Mouse (Mus musculus) MEL (cell line): ENCODE measurements around the gene Ddx25.

Source experiments
- CHD1 ChIP-seq: IDR thresholded peaks from 2 replicates; pipeline ENCODE4 v1.6.1; 2012; ENCODE audit warnings: low read depth, mild to moderate bottlenecking, inconsistent platforms, low read length, improper control_type of control experiment
- CTCF ChIP-seq, 3 experiments: IDR thresholded peaks in 2 of 3; conservative IDR thresholded peaks in 1 of 3; 2 replicates each; pipeline ENCODE4 v1.5.1; 2011 to 2012; ENCODE audit warnings: low read length in 3 of 3, low read depth in 2 of 3, mild to moderate bottlenecking in 2 of 3, improper control_type of control experiment in 1 of 3, inconsistent platforms in 1 of 3, mixed read lengths in 1 of 3, moderate library complexity in 1 of 3; ENCODE audit not compliant: control insufficient read depth in 1 of 3, insufficient read depth in 1 of 3, poor library complexity in 1 of 3, severe bottlenecking in 1 of 3
- TAL1 ChIP-seq: IDR thresholded peaks from 2 replicates; pipeline ENCODE4 v1.6.1; 2012; ENCODE audit warnings: mild to moderate bottlenecking, inconsistent platforms, low read length, moderate library complexity, mixed read lengths

DNA sequence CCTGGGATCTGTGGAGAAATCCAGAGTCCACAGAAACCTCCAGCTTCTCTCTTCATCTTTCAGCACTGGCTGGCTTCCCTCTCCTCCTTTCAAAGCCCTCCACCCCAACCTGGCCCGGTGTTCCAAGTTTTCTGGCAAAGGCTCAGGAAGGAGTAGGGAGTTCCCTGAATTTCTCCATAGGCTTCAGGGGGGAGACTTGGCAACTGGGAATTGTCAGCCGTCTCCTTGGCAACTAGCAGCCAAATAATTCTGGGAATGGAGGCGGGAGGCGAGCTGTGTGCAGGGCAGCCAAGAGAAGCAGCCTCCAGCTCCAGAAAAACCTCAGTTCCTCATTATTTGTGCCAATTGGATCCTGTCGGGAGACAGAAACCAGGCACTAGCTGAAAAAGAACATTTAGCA, 34.8 kb downstream of the Ddx25 start:
- no peak for TF ChIP-seq CTCF (IDR thresholded peaks at IDR 0.05 in 2 of 3, conservative IDR thresholded peaks at IDR 0.05 in 1 of 3; ENCODE audit: control insufficient read depth in 1 of 3, insufficient read depth in 1 of 3, low read depth in 2 of 3, low read length in 3 of 3, poor library complexity in 1 of 3, severe bottlenecking in 1 of 3)
- TF ChIP-seq CHD1: no peak
- TF ChIP-seq TAL1: no peak
